Mouse (Mus musculus) heart, adult 10 weeks (tissue): ENCODE data around the gene Ptn. TPM values are rescaled to one million over a fixed set of nuclear protein-coding genes. Genes with fewer than 3 reads are reported as not detected.

ENCODE experiments used
- polyA plus RNA-seq: library from polyadenylated mRNA; stranded (reverse); fragments of 350-450 nt; fragmentation: Illumina TruSeq; extraction: RNeasy Lipid Tissue Mini Kit (QIAGEN cat#74804); gene quantifications from one replicate; pipeline ENCODE4 v1.2.3, GENCODE M21; 2014; ENCODE audit warnings: low read depth, low replicate concordance

Ptn gene
- 5.4 TPM for polyA plus RNA-seq

GRCm38 (mm10) chr6:36809747-36810285 lies at the start of gene Ptn:
Gene Ptn, minus strand, starts transcription at chr6:36810220.

